Mouse (Mus musculus): ENCODE data around the gene Mageb2. TPM values are rescaled to one million over a fixed set of nuclear protein-coding genes. Genes with fewer than 3 reads are reported as not detected.

Gene Mageb2
- polyA plus RNA-seq (2012; rRNA removed) = not detected in 2 replicates

DNA sequence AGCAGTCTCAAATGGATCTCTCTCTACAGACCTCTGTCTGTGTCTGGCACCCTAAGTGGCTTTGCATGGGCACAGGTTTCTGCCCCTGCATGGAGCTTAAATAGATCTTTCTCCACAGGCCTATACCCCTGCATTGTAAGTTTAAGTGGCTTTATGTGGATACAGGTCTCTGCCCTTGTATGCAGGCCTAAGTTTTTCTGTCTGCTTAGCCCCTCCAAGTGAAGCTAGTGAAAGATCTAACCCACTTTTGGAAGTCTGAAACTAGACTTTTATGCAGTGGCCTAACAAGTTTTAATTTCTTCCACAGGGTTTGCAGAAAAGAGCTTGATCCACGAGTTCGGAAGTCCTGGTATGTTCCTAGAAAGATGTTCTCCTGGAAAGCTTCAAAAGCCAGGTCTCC, at the start of gene Mageb2:
TSS of gene Mageb2 (plus strand) at position 301 of the 400 bp plus-strand sequence.

Other genes with a start within 250 kb of the Mageb2 start
- not detected in 2 replicates for gene Gm5072, start 60.8 kb downstream of the Mageb2 start, polyA plus RNA-seq (2012; rRNA removed)
- not detected in 2 replicates for gene Gm8914, start 148.4 kb downstream of the Mageb2 start, polyA plus RNA-seq (2012; rRNA removed)
- not detected in 2 replicates for gene 1700084M14Rik, start 244.2 kb downstream of the Mageb2 start, polyA plus RNA-seq (2012; rRNA removed)

Measured in central nervous system, embryonic 11.5 days (tissue).